Mouse (Mus musculus) spleen, adult 2 months (tissue): ENCODE measurements around the gene Snx19.

Experiments
- CTCF ChIP-seq: fragments of 200-500 bp; IDR thresholded peaks from 2 replicates; pipeline ENCODE4 v1.5.1; 2011; ENCODE audit warnings: mild to moderate bottlenecking, inconsistent platforms; ENCODE audit not compliant: insufficient read depth, insufficient read length, insufficient replicate concordance; ENCODE audit errors: extremely low read depth
- POLR2A ChIP-seq: fragments of 200-500 bp; IDR thresholded peaks from 2 replicates; pipeline ENCODE4 v1.6.1; 2011; ENCODE audit warnings: low read depth, low read length, inconsistent platforms

- no peak for TF ChIP-seq CTCF
- TF ChIP-seq POLR2A: no peak
Measured at GRCm38 (mm10) chr9:30494446-30494845, 67.5 kb downstream of the Snx19 start.
